Mouse (Mus musculus): Measurements from ENCODE around the gene Otud1.

Gene Otud1

DNA sequence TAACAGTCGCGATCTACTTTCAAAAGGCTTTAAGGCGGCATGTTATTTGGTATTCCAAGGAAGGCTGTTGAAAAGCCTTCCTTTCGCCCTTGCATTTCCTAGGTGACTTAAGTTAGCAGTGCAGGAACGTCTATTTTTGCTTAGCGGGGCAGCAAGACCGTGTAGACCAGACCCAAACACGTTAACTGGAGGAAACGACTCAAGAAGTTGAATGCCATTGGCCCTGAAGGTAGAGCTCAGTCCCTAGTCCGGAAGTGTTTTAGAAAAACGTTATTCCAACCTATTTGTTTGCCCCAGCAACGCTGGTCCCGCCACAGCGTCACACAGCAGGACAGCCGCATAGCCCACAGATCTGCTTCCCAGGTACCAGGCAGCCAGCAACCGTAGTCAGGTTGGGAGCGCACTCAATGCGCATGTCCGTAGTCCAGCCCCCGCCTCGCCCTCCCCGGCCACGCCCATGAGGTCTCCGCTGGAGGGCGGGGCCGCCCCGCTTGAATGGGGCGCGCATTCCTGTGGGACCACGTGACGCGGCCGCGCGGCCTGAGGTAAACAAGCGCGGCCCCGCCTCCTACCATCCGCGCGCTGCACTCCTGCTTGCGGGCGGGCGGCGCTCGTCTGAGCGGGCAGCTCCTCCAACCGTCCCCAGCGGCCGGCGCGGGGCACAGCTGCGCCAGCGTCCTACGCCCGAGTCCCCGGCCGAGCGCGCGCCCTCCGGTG, at the start of gene Otud1:
TSS of gene Otud1 (plus strand) at position 595 of the 717 bp plus-strand sequence.
- DNase-seq = peak; percentile 97 to 98

DNA sequence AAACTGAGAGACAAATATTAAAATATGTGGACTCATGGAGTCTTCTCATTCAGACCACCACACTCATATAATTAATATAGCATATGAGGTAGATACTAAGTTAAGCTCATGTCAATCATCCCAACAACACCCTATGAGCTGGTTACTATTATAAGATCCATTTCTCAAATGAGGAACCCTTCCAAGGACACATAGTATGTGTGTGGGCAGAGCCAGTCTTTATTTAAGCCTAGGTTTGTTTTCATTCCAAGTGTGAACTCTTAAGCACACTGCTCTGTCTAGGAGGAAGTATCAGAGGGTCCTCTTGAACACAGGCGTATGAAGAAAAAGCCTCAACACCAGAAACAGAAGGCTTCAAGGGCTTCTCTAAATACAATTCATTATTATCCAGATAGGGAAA, 49.7 kb upstream of the Otud1 start:
- DNase-seq = no peak

DNA sequence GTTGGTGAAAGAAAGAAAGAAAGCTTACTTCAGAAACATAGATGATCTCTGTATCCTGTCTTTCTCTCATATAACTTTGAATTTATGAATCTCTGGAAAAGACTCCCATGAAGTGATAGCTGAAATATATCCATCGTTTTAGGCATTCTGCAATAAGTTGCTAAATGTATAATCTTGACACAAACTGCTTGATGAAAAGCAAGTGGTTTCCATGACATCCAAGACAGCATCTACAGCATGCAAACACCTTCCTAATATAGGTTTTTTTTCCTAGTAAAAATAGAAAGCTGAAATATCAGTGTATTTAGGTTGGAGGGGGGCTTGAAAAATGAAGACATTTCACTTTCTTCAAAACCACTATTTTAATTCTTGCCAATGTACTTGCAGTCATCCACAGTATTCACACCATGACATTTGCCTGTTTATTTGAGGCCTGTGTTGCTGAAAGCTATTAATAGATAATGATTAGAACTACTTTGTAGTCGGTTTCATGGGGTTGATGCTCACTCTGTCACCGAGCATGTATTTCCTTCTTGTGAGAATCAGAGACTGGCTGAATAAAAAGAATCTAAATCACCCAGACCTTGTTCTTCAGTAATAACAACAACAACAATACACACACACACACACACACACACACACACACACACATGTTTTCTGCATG, 49.0 kb upstream of the Otud1 start:
- DNase-seq = no peak

DNA sequence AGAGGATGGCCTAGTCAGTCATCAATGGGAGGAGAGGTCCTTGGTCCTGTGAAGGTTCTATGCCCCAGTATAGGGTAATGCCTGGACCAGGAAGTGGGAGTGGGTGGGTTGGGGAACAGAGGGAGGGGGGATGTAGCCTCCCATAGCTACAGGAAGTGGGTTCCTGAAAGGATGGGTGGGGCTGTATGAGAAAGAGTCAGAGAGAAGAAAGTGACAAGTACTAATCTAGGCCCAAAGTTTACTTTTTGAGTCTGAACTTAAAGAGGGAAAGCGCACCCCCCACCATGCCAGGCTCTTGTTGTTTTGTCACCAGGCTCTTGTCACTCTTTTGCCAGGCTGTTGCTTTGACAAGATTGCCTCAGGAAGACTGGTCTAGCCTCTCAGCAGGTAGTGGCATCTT, 35.5 kb upstream of the Otud1 start:
- DNase-seq = no peak

DNA sequence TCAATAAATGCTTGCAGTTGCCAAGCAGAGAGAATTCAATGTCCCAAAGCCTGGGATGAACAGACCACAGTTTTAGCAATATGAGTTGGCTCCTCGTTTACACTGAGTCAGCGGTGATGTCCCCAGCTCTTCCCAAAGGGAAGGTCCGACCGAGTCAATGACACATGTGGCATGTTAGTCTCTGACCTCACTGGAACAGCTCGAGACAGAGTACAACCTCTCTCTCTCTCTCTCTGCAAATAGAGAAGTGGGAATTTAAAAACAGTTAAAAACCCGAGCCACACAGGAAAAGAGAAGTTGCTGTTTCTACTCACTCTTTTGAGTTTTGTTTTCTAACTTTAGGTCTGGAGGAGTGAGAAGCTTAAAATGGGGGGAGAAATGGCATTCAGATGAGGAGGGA, 30.5 kb upstream of the Otud1 start:
- DNase-seq = no peak

DNA sequence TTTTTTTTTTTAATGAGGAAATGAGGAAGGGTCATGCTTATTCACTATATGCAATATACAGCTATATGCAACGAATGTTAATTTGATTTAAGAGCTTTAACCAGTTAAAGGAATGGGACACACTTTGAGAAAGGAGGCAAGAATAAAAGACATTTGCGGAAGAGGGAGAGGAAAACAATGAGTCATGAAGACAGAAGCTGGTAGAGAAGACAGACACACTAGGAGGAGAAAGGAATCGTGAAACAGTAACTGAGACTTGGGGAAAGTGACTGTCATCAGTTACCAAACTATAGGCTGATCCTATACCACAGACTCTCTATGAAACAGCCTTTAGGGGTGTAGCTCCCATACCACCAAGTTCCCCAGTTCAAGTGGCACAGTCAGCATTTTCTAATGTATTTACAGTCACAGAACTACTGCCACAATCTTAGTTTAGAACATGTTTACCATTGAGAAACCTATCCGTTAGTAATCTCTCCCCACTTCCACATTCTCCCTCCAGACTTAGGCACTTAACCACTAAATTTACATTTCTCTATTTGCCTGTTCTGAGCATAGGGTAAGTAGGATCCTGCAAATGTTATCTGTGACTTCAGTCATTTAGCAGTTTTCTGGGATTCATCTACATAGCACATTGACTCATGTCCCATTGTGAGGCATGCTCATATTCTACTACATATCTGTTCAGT, 29.5 kb upstream of the Otud1 start:
- DNase-seq = no peak

DNA sequence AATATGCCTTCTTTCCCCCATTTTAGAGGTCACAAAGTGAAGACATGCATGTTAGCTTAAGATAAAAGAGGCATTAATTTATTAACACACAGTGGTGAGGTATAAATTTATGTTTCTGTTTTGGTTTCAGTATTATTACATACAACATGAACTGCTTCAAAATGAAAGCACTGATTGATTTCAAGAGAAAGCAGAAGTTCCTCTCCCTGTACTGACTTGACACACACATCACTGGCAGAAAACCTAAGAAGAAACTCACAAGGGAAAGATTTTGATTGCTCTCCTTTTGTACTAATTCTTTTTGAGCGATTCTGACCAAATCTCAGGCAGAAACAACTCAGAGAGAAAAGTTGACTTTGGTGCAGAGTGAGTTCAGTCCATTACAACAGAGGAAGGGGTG, 27.0 kb upstream of the Otud1 start:
- DNase-seq = no peak

DNA sequence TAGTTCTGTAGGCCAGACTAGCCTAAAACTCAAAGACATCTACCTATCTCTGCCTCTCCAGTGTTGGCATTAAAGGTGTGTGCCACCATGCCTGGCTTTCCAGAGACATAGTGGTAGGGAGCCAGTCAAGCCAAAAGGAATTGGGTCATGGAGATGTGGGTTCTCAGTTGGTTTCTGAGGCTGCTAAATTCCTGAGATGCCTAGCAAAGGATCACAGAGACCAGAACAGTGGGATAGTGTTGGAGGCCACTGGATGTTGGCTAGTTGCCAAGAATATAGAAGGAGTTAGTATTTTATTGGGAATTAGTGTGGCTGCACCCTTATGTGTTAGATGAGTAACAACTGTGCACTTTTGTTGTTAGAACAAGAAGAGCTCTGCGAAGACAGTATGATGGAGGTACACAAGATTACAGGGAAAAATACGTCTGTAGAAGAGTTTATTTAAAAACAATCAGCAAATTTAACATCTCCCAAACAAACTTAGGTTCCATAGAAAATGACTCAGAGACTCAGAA, 24.1 kb upstream of the Otud1 start:
- no peak for DNase-seq

DNA sequence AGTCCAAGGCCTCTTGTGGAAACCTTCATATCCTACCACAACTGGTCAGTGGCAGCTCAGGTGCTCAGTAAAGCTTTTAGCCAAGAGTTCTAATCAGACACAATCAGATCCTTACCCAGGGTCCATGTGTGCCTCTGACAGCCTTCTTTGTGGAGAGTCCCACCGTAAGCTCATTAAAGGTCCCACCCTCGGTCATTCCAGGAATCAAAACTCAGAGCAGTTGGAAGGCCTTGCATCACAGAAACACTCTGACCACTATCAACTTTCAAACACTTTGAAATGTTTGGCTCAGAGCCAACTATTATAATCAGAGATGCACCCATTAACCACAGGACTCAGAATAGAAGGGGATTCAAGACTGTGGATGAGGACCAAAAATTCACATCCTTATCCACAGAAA, 12.4 kb upstream of the Otud1 start:
- no peak for DNase-seq

DNA sequence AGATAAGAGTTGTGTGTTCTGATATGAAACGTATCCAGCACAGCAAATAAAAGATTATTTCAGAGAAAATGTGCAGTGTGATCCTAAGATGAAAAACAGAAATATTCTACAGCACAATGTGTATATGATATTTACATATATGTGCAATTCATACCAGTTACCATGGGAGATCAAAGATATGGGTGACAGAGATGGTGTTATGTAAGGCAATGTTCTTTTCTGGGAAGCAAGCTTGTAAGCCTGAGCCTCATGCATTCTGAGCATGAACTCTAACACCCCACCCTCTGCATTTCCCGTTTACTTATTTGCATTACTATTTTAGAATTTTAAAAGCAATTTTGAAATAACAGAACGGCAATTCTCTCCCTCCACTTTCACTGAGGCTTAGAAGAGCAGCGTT, 11.4 kb upstream of the Otud1 start:
- no peak for DNase-seq

DNA sequence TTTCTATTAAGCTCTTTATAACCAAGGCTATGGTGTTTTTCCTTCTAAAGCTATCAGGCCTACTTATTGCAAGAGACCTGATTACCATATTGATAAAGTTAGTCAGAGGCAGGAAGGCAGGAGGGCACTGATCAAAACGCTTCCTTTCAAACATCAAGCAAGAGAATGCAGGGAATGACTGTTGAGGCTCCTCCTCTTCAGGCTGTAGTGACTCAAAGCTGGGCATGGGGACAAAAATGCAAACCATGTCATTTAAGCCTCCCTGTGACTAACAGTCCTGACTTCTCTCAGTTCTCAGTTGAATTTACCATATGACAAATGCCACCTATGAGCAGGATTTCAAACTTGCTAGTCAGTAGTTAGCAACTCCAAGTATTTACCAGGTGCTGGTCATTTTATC, 10.6 kb upstream of the Otud1 start:
- no peak for DNase-seq

DNA sequence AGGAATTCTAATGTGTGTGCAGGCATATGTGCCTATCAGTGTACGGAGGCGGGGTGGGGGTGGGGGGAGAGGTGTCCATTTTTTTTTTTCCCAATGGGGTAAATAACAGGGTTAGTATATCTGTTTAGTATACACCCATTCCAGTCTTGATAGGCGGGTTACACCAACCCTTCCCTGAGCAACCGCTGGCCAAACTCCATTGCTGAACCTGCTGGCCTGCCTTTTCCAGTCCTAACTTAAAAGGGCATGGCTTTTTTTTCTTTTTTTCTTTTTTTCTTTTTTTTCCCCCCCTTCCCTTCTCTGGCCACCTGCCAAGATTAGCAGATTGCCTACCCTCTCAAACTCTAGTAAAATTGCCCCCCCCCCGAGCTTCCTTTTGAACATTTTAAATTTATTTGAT, 1.1 kb upstream of the Otud1 start:
- peak; percentile 25 to 31 for DNase-seq

DNA sequence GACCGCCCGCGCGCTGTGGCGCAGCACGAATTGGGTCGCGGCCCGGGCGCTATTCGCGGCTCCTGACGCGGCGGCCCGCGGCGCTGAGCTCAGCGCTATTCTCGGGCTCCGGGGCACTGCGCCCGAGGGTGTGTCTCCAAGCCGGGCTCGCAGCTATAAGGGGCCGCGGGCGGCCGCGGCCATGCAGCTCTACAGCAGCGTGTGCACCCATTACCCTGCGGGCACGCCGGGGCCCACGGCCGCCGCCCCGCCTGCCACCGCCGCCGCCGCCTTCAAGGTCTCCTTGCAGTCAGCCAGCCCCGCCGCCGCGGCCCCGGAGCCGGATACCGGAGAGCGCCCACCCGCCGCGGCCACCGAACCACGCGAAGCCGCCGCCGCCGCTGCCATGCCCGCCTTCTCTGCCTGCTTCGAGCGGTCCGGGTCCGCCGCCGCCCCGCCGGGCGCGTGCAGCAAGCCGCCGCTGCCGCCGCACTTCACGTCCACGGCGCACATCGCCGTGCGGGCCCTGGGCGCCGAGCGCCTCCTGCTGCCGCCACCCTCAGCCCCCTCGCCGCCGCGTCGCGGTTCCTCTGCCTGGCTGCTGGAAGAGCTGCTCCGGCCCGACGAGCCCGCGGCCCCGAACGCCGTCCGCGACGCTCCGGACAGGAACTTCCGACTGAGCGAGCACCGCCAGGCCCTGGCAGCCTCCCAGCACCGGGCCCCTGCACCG, 483 bp downstream of the Otud1 start:
- no peak for DNase-seq

DNA sequence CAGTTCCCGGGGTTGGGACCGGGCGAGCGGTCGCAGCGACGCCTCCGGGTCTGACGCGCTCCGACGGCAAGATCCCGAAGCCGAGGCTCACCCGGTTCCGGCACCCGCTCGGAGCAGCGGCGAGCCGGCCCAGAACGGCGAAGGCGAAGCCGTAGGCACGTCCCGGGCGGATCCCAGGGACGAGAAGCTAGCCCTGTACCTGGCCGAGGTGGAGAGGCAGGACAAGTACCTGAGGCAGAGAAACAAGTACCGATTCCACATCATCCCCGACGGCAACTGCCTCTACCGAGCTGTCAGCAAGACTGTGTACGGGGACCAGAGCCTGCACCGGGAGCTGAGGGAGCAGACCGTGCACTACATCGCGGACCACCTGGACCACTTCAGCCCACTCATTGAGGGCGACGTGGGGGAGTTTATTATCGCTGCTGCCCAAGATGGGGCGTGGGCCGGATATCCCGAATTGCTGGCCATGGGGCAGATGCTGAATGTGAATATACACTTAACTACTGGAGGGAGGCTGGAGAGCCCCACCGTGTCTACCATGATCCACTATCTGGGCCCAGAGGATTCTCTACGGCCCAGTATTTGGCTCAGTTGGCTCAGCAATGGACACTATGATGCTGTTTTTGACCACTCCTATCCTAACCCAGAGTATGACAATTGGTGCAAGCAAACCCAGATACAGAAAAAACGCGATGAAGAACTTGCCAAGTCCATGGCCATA, 1.3 kb downstream of the Otud1 start:
- DNase-seq = no peak

DNA sequence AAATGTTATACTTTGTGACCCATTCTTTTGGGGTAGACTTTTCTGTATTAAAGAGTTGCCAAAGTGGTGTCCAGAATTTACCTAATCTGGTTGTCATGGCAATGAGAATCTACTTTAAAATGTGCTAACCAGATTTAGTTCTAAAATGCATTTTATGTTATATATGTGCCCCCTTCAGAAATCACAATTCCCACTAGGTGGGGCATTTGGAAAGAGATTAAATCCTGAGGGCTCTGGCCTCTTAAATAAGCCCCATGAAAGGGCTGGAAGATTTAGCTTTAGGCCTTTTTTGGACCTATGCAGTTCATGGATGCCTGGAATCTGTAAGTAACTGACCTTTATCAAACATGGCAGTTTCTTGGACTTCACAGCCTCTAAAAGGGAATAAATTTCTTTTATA, 3.3 kb downstream of the Otud1 start:
- no peak for DNase-seq

DNA sequence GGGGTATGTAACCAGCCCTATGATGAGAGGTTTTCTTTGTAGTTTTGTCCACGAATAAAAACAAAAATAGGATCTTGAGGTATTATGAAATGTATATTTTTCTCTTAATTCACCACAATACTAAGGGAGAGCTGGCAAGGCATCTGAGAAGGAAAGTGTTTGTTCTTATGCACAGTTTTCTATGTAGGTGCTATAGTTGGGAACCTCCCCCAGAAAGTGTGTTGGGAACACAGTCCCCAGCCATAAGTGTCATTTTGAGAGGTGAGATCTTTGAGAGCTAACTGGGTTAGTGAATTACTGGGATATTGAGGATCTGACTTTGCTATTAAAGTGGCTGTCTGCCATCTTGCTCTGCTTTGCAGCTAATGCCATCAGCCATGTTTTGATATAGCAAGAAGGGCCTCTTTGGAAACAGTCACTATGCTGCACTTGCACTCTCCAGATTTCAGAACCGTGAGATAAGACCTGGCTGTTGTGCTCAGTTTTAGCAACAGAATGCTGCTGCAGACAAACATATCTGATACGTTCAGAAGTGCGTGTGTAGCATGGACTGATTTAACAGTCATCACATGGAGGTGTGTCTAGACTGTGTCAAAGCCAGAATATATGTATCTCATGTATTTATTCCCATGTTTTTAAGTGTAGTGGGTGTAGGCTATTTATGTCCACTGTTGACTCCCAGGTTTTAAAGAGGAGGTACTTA, 5.7 kb downstream of the Otud1 start:
- no peak for DNase-seq

DNA sequence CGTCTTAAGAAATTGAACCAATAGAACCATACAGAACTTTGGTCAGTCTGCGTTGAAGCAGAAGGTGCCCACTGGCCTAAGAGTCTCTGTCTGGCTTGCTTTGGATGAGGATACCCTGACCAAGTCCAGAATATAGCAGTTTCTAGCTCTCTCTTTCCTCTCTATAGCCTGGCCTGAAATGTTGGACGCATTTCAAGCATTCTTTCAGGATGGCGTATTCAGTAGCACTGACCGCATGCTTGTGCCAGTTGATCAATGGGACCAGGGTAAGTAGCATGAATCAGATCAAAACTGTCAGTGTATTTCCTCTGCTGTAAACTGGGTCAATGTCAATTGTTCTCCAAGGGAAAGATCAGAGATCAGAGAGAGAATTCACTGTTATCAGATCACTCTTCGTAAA, 6.6 kb downstream of the Otud1 start:
- peak; percentile 12 to 17 for DNase-seq

DNA sequence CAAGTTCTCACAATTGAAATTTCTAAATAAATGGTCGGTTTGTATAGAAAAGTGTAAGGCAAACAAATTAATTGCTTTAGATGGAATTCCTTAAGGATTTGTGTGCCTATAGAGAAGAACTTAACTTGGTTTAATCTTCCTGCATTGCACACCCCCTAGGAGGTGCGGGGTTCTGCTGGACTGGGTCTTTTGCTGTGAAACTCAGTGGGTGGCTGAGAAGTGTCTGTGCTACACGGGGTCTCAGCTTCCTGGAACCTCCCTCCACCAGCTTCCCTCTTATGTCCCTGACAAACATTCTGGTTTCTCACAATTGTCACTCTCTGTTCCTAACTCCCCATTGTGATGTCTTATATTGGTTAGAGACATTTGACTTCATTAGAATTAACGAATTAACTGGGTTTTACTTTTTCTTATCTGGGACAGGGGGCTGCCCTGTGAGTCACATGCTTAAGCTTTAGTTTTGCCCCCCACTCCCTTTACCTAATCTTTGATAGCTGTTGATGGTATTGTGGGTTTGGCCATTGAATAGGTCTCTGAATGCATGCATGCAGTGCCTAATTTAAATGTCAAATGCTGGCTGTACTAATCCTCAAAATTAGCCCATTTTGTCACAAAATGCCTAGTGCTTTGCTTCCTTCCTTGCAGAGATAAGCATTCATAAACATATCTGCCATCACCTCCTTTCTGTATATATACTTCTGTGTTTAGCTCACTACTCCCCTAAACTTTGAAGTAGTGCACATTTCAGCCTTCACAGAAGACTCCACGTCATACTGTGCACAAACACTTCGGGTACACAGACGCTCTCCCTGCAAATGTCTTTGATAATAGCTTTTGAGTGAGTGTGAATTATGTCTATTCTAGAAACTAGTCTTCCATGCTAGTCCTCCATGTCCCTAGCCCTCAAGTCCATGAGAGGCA, 7.3 kb downstream of the Otud1 start:
- no peak for DNase-seq

DNA sequence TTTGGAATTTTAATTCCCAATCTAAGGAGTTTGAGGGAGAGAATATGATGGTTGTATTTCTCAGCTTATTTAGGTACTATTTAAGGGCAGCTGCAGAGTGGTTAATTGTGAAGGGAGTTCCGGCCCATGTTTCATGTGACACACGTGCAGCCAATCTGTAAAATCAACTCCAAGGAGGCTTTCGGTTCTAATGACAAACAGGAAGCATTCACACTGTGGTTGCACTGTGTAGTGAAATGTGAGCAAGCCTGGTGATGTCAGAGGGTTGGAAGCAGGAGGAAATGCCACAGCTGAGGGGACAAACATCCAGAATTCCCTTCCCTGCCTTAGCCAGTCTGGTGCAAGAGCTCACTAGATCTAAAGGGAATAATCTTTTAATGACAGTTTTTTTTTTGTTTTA, 8.3 kb downstream of the Otud1 start:
- DNase-seq = no peak

DNA sequence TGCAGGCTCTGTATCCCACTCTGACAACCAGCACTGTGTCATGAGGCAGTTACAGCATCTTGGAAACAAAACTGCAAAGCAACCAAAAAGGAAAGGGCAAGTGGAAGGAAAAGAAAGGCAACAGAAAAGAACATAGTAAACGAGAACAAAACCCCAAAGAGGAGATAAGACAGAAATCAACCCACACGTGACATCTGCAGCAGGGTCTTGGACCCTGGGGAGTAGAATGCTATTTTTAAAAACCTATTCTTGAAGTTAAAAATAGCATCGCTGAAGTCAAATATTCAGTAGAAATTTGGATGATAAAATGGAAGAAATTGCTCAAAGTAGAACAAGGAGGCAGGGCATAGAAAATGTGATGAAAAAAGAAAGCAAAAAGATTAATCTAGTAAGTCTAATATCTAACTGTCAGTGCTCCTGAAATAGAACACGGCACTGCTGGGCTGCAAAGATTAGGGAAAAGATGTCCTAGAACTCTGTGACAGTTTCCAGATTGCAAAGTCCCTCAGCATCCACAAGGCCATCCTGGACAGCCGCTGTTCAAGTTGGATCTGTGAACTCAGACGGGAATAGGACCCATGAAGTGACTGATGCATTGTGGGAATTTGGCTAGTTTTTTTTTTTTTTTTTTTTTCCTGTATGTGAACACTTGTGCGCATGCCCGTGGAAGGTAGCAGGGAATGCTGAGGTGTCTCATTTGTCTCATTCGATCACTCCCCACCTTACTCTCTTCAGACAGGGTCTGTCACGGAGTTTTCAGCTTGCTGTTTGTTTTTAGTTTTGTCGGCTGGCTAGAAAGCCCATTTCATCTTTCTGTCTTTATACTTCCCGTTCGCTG, 13.5 kb downstream of the Otud1 start:
- no peak for DNase-seq
